Mouse (Mus musculus) embryonic facial prominence, embryonic 15.5 days (tissue): Measurements from ENCODE around the gene Camk1g. TPM values are rescaled to one million over a fixed set of nuclear protein-coding genes. Genes with fewer than 3 reads are reported as not detected.
A peak's percentile ranks its signal among the peaks of the same experiment; 100 is the strongest.

Experiments used
- ATAC-seq: fragments of 200-750 bp; cut with Nextera tagmentation; 2 replicates; pipeline ENCODE4 v1.8.0; 2017; ENCODE audit warnings: low read depth, moderate TSS enrichment; ENCODE audit not compliant: insufficient number of reproducible peaks, low FRiP score, low TSS enrichment
- H3K27ac ChIP-seq: fragments of 300-500 bp; sonication (generic); replicated peaks from 2 replicates; pipeline ENCODE4 v1.5.1; 2015; ENCODE audit warnings: mild to moderate bottlenecking, inconsistent platforms
- H3K27me3 ChIP-seq: fragments of 300-500 bp; sonication (generic); 2 replicates; pipeline ENCODE4 v1.6.1; 2015; ENCODE audit warnings: inconsistent platforms
- H3K36me3 ChIP-seq: fragments of 300-500 bp; sonication (generic); 2 replicates; pipeline ENCODE4 v1.6.1; 2015; ENCODE audit warnings: mild to moderate bottlenecking, inconsistent platforms
- H3K4me1 ChIP-seq: fragments of 300-500 bp; sonication (generic); 2 replicates; pipeline ENCODE4 v1.6.1; 2015; ENCODE audit warnings: inconsistent platforms
- H3K4me2 ChIP-seq: fragments of 300-500 bp; sonication (generic); replicated peaks from 2 replicates; pipeline ENCODE4 v1.6.1; 2015; ENCODE audit warnings: mild to moderate bottlenecking, inconsistent platforms
- H3K4me3 ChIP-seq: fragments of 300-500 bp; sonication (generic); replicated peaks from 2 replicates; pipeline ENCODE4 v1.5.1; 2015; ENCODE audit warnings: mild to moderate bottlenecking, inconsistent platforms
- H3K9ac ChIP-seq: fragments of 300-500 bp; sonication (generic); 2 replicates; pipeline ENCODE4 v1.6.1; 2015; ENCODE audit warnings: inconsistent platforms
- H3K9me3 ChIP-seq: fragments of 300-500 bp; sonication (generic); replicated peaks from 2 replicates; pipeline ENCODE4 v1.6.1; 2016; ENCODE audit warnings: inconsistent platforms
- WGBS: fragments of 180-500 bp; shearing (Covaris S2); methylation state at CpG from one replicate; pipeline ENCODE4 v1.1.7; 2015; 5-methylcytosine and 5-hydroxymethylcytosine counted together
- polyA plus RNA-seq: library from polyadenylated mRNA; unstranded; fragments of >200 nt; fragmentation: Nextera tagmentation; extraction: Ambion mirVana; gene quantifications from 2 replicates; pipeline ENCODE4 v1.2.1, GENCODE M21; 2015

The Camk1g gene
- polyA plus RNA-seq, 1 experiment from 2014 or later = 15.4 TPM

- H3K27me3 ChIP-seq = no peaks in the 10 kb centered on the region
- no peaks in the 10 kb centered on the region for H3K9me3 ChIP-seq
- peak overlapping the region; percentile 25 for H3K4me3 ChIP-seq
- ATAC-seq = peak; percentile 20; the same call in 1 of the 2 replicates
- 48% methylated on average over 6 of the region's 6 CpGs for WGBS
- peak overlapping the region; percentile 34 for H3K4me2 ChIP-seq
- H3K4me1 ChIP-seq = peaks cover 7% of the 10 kb centered on the region; the same call in 1 of the 2 replicates
- no peaks in the 10 kb centered on the region for H3K36me3 ChIP-seq
- H3K27ac ChIP-seq = peak overlapping the region; percentile 48; the same call in 1 of the 2 replicates
- H3K9ac ChIP-seq = no peak overlapping the region
Observed at GRCm38 (mm10) chr1:193301216-193302092, 68.6 kb downstream of the Camk1g start.

- no peak for ATAC-seq
Observed at GRCm38 (mm10) chr1:193299995-193300394, 70.1 kb downstream of the Camk1g start.

GRCm38 (mm10) chr1:193298141-193298765 is 71.8 kb downstream of the Camk1g start:
- H3K4me2 ChIP-seq = no peak overlapping the region
- 82% methylated on average over 3 of the region's 3 CpGs for WGBS
- no peak for ATAC-seq

More at GRCm38 (mm10) chr1:193299995-193300394, 70.1 kb downstream of the Camk1g start:
- no peaks in the 10 kb centered on the region for H3K9me3 ChIP-seq
- peak overlapping the region; percentile 44; the same call in 1 of the 2 replicates for H3K27ac ChIP-seq
- no peak overlapping the region for H3K4me2 ChIP-seq
- H3K27me3 ChIP-seq = no peaks in the 10 kb centered on the region
- WGBS = 35% methylated on average over 1 of the region's 1 CpGs
- no peak overlapping the region for H3K9ac ChIP-seq
- H3K36me3 ChIP-seq = no peaks in the 10 kb centered on the region
- peaks cover 7% of the 10 kb centered on the region; the same call in 1 of the 2 replicates for H3K4me1 ChIP-seq
- no peak overlapping the region for H3K4me3 ChIP-seq

More at GRCm38 (mm10) chr1:193298141-193298765, 71.8 kb downstream of the Camk1g start:
- no peaks in the 10 kb centered on the region for H3K27me3 ChIP-seq
- H3K9me3 ChIP-seq = no peaks in the 10 kb centered on the region
- H3K36me3 ChIP-seq = no peaks in the 10 kb centered on the region
- H3K9ac ChIP-seq = no peak overlapping the region
- H3K4me1 ChIP-seq = peaks cover 7% of the 10 kb centered on the region; the same call in 1 of the 2 replicates
- H3K27ac ChIP-seq = no peak overlapping the region
- no peak overlapping the region for H3K4me3 ChIP-seq

Other genes with a start within 250 kb of the Camk1g start
- 8.2 and 8.6 TPM in 2 replicates for gene Diexf, start 240.0 kb downstream of the Camk1g start, polyA plus RNA-seq
- 51.2 and 56.7 TPM in 2 replicates for gene Irf6, start 217.2 kb downstream of the Camk1g start, polyA plus RNA-seq
- 15.3 and 15.9 TPM in 2 replicates for gene A130010J15Rik, start 202.3 kb downstream of the Camk1g start, polyA plus RNA-seq
- gene Traf3ip3, start 168.6 kb downstream of the Camk1g start, polyA plus RNA-seq = 23.6 and 31.4 TPM in 2 replicates
- gene Lamb3, start 162.6 kb downstream of the Camk1g start, polyA plus RNA-seq = 17.9 and 20.1 TPM in 2 replicates
- gene Hsd11b1, start 106.2 kb downstream of the Camk1g start, polyA plus RNA-seq = 6.8 and 6.9 TPM in 2 replicates
- gene G0s2, start 97.1 kb downstream of the Camk1g start, polyA plus RNA-seq = 29.5 and 30.8 TPM in 2 replicates